Mouse (Mus musculus): ENCODE results near the gene Stk32b. TPM values are rescaled to one million over a fixed set of nuclear protein-coding genes. Genes with fewer than 3 reads are reported as not detected.

Stk32b gene
- polyA plus RNA-seq (2011; ENCODE audit: insufficient read depth, insufficient read length, low replicate concordance, missing spikeins), result not detected in 2 replicates

GRCm38 (mm10) chr5:37716505-37717372, at the start of gene Stk32b:
Gene Stk32b, minus strand, starts transcription at chr5:37717171.
- TF ChIP-seq CTCF (IDR thresholded peaks at IDR 0.05; ENCODE audit: control insufficient read depth, insufficient read depth, low read length) (no peak), POLR2A (IDR thresholded peaks at IDR 0.05; ENCODE audit: borderline replicate concordance, control insufficient read depth, low read depth, low read length) (no peak)
- 4% methylated on average over 40 of the region's 40 CpGs for WGBS
- H3K4me3 ChIP-seq (replicated peaks; ENCODE audit: control insufficient read depth, low read depth, low read length), result no peak within 1 kb of the TSS
- no peaks in the 10 kb centered on the region for H3K4me1 ChIP-seq (ENCODE audit: control insufficient read depth, insufficient read depth, low read length)
- H3K27ac ChIP-seq (ENCODE audit: control insufficient read depth, insufficient read depth, low read depth, low read length, poor library complexity), result no peak within 1 kb of the TSS

- H3K4me1 ChIP-seq (ENCODE audit: control insufficient read depth, insufficient read depth, low read length), result no peaks in the 10 kb centered on the region
- 79% methylated on average over 8 of the region's 8 CpGs for WGBS
- TF ChIP-seq POLR2A (IDR thresholded peaks at IDR 0.05; ENCODE audit: borderline replicate concordance, control insufficient read depth, low read depth, low read length) (no peak), CTCF (IDR thresholded peaks at IDR 0.05; ENCODE audit: control insufficient read depth, insufficient read depth, low read length) (no peak)
- no peak overlapping the region for H3K27ac ChIP-seq (ENCODE audit: control insufficient read depth, insufficient read depth, low read depth, low read length, poor library complexity)
- no peak overlapping the region for H3K4me3 ChIP-seq (replicated peaks; ENCODE audit: control insufficient read depth, low read depth, low read length)
Observed at GRCm38 (mm10) chr5:37765851-37766250, 48.9 kb upstream of the Stk32b start.

GRCm38 (mm10) chr5:37762046-37762445, 45.1 kb upstream of the Stk32b start:
- Histone ChIP-seq H3K4me1 (ENCODE audit: control insufficient read depth, insufficient read depth, low read length) (no peaks in the 10 kb centered on the region), H3K4me3 (replicated peaks; ENCODE audit: control insufficient read depth, low read depth, low read length) (no peak overlapping the region), H3K27ac (ENCODE audit: control insufficient read depth, insufficient read depth, low read depth, low read length, poor library complexity) (no peak overlapping the region)
- WGBS, result 79% methylated on average over 3 of the region's 3 CpGs
- TF ChIP-seq CTCF (IDR thresholded peaks at IDR 0.05; ENCODE audit: control insufficient read depth, insufficient read depth, low read length) (no peak), POLR2A (IDR thresholded peaks at IDR 0.05; ENCODE audit: borderline replicate concordance, control insufficient read depth, low read depth, low read length) (no peak)

- no peaks in the 10 kb centered on the region for H3K4me1 ChIP-seq (ENCODE audit: control insufficient read depth, insufficient read depth, low read length)
- no peak overlapping the region for H3K4me3 ChIP-seq (replicated peaks; ENCODE audit: control insufficient read depth, low read depth, low read length)
- TF ChIP-seq POLR2A (IDR thresholded peaks at IDR 0.05; ENCODE audit: borderline replicate concordance, control insufficient read depth, low read depth, low read length) (no peak), CTCF (IDR thresholded peaks at IDR 0.05; ENCODE audit: control insufficient read depth, insufficient read depth, low read length) (no peak)
- 73% methylated on average over 7 of the region's 7 CpGs for WGBS
- H3K27ac ChIP-seq (ENCODE audit: control insufficient read depth, insufficient read depth, low read depth, low read length, poor library complexity), result no peak overlapping the region
Observed at GRCm38 (mm10) chr5:37753366-37753765, 36.4 kb upstream of the Stk32b start.

GRCm38 (mm10) chr5:37752027-37752967, 35.3 kb upstream of the Stk32b start:
- Histone ChIP-seq H3K27ac (ENCODE audit: control insufficient read depth, insufficient read depth, low read depth, low read length, poor library complexity) (no peak overlapping the region), H3K4me3 (replicated peaks; ENCODE audit: control insufficient read depth, low read depth, low read length) (no peak overlapping the region), H3K4me1 (ENCODE audit: control insufficient read depth, insufficient read depth, low read length) (no peaks in the 10 kb centered on the region)
- WGBS, result 56% methylated on average over 8 of the region's 8 CpGs
- TF ChIP-seq POLR2A (IDR thresholded peaks at IDR 0.05; ENCODE audit: borderline replicate concordance, control insufficient read depth, low read depth, low read length), result no peak
- no peak for TF ChIP-seq CTCF (IDR thresholded peaks at IDR 0.05; ENCODE audit: control insufficient read depth, insufficient read depth, low read length)

- WGBS, result 70% methylated on average over 13 of the region's 13 CpGs
- TF ChIP-seq CTCF (IDR thresholded peaks at IDR 0.05; ENCODE audit: control insufficient read depth, insufficient read depth, low read length) (no peak), POLR2A (IDR thresholded peaks at IDR 0.05; ENCODE audit: borderline replicate concordance, control insufficient read depth, low read depth, low read length) (no peak)
- H3K4me3 ChIP-seq (replicated peaks; ENCODE audit: control insufficient read depth, low read depth, low read length), result no peak overlapping the region
- no peak overlapping the region for H3K27ac ChIP-seq (ENCODE audit: control insufficient read depth, insufficient read depth, low read depth, low read length, poor library complexity)
- no peaks in the 10 kb centered on the region for H3K4me1 ChIP-seq (ENCODE audit: control insufficient read depth, insufficient read depth, low read length)
Observed at GRCm38 (mm10) chr5:37743889-37744707, 27.1 kb upstream of the Stk32b start.

- TF ChIP-seq POLR2A (IDR thresholded peaks at IDR 0.05; ENCODE audit: borderline replicate concordance, control insufficient read depth, low read depth, low read length), result no peak
- no peak for TF ChIP-seq CTCF (IDR thresholded peaks at IDR 0.05; ENCODE audit: control insufficient read depth, insufficient read depth, low read length)
- H3K27ac ChIP-seq (ENCODE audit: control insufficient read depth, insufficient read depth, low read depth, low read length, poor library complexity), result no peak overlapping the region
- H3K4me1 ChIP-seq (ENCODE audit: control insufficient read depth, insufficient read depth, low read length), result no peaks in the 10 kb centered on the region
- WGBS, result 57% methylated on average over 7 of the region's 7 CpGs
- no peak overlapping the region for H3K4me3 ChIP-seq (replicated peaks; ENCODE audit: control insufficient read depth, low read depth, low read length)
Observed at GRCm38 (mm10) chr5:37736213-37736612, 19.2 kb upstream of the Stk32b start.

Measured in bone marrow, adult 2 months (tissue).